In the genomic region with DNA sequence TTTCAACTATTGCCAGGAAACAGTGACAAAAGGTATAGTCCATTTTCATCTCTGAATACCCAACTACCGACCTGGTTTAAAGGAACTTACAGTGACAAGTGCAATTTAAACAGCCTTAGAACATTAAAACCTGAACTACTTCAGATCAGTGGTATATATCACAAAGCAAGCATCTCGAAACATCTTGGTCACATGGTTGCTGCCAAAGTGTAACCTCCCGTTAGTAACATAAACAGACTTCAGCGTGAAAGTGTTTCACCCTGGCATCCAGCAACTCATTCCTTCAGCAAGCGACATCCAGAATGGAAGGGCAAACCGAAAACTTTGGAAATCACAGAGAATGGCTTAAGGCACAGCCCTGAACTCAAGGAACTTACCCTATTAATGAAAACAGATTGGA, we compare ENCODE assay signal across 22 mouse cellular contexts. TPM values are rescaled to one million over a fixed set of nuclear protein-coding genes. Genes with fewer than 3 reads are reported as not detected.
"Had no signal": no experiment of that assay in that cellular context is flagged by ENCODE, and none has a peak within 500 bp of the region (broad histone marks: within the 10 kb centered on the region; RNA-seq: fewer than 3 reads in every experiment).

No protein-coding gene starts in this region.

- H3K4me1 ChIP-seq: megakaryocyte, embryonic 14.5 days; midbrain, embryonic 12.5 days; neural tube, embryonic 12.5 days had no signal

- H3K27ac ChIP-seq: liver, embryonic 14.5 days; lung, embryonic 15.5 days; macrophage; midbrain, embryonic 12.5 days; neural tube, embryonic 12.5 days had no signal

- ATAC-seq: lung, postnatal 0 days had no signal

- H3K9me3 ChIP-seq: lung, embryonic 15.5 days; midbrain, embryonic 12.5 days; neural tube, embryonic 12.5 days had no signal

- H3K4me3 ChIP-seq: lung, embryonic 15.5 days; megakaryocyte, embryonic 14.5 days; midbrain, embryonic 12.5 days; neural tube, embryonic 12.5 days had no signal

- H3K9ac ChIP-seq: liver, embryonic 14.5 days; lung, embryonic 15.5 days; midbrain, embryonic 12.5 days; neural tube, embryonic 12.5 days had no signal

- DNase-seq: lung, adult 2 months; lung, postnatal 14 days; lung, postnatal 36 days; midbrain, embryonic 14.5 days; retina, postnatal 1 day; right cerebral cortex, adult 18-20 months; right cerebral cortex, postnatal 25 days; right cerebral cortex, postnatal 4 days; spleen, adult 18-20 months; thymus, adult 18-20 months; thymus, postnatal 14 days; thymus, postnatal 36 days had no signal

- H3K36me3 ChIP-seq: lung, embryonic 15.5 days; midbrain, embryonic 12.5 days; neural tube, embryonic 12.5 days had no signal

- H3K4me2 ChIP-seq: lung, embryonic 15.5 days; midbrain, embryonic 12.5 days; neural tube, embryonic 12.5 days had no signal

- H3K27me3 ChIP-seq: lung, embryonic 15.5 days; megakaryocyte, embryonic 14.5 days; midbrain, embryonic 12.5 days; neural tube, embryonic 12.5 days had no signal

RNA-seq across cellular contexts. Expression of a gene that starts 29.1 kb away (rescaled TPM):
- total RNA-seq: megakaryocyte progenitor cell, adult 5-6 weeks; monocyte, adult 5-6 weeks; neutrophil, adult 5-6 weeks had no signal
- polyA plus RNA-seq: macrophage had no signal
